Mouse (Mus musculus): ENCODE results near the gene Hps5. TPM values are rescaled to one million over a fixed set of nuclear protein-coding genes. Genes with fewer than 3 reads are reported as not detected.
"Not testable (repeated sequence)": the region's sequence is repeated elsewhere in the genome, so short reads cannot be mapped to it uniquely, and the experiment has no call there.

The Hps5 gene
- total RNA-seq (2021) = 10 to 100 TPM; 23.9 to 26.5 TPM
- long read RNA-seq, experiment 1, full-length matches to known transcripts = 6 of 17 reads
- long read RNA-seq, experiment 1, partial matches to known transcripts = 1 of 17 reads
- long read RNA-seq, experiment 1, other reads (novel, unspliced or antisense) = 10 of 17 reads
- long read RNA-seq, experiment 2, full-length matches to known transcripts = 11 of 39 reads
- long read RNA-seq, experiment 2, partial matches to known transcripts = 8 of 39 reads
- long read RNA-seq, experiment 2, other reads (novel, unspliced or antisense) = 20 of 39 reads

DNA sequence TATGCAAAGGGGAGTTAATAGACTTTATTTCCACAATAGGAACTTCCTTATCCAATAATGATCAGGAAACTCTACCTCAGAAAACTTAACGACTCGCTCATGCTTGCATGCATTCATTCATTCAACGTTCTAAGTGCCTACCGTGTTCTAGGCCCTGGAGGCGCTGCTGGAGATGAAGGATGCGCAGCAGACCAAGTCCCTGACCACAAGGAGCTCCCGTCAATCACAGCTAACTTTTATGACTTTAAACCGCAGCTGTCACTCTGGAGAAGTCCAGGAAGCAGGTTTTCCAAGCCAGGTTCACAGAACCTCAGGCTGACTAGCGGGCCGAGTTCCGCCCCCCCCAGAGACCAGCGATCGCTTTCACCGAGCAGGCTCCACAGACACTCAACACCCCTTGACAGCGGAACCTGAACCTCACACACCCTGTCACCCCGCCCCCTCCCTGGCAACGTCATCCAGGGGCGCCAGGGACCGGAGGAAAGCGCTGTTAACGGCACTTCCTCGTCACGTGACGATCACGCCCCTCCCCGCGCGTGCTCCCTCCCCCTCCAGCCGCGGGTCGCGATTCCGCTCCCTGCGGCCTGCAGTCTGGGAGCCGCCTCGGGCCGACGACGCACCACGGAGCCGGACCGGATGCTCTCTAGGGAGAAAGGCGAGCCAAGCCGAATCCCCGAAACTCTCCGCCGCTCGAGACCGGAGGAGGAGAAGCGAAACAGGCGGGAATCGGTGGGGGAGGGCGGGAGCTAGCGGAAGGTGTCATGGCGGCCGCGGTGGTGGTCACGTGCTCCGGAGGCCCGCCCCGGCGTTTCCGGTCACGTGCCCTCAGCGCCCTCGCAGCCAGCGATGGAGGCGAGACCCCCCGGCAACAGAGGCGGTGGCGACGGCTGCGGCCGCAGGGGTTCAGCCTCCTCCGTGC lies at the start of gene Hps5, which contains the start of gene Gtf2h1:
TSS of gene Hps5 (minus strand) at position 778 of the 919 bp plus-strand sequence.
TSS of gene Gtf2h1 (plus strand) at position 817 of the 919 bp plus-strand sequence.
- DNase-seq (ENCODE audit: low spot score in 2 of 2) = peak; percentile 98 to 99

DNA sequence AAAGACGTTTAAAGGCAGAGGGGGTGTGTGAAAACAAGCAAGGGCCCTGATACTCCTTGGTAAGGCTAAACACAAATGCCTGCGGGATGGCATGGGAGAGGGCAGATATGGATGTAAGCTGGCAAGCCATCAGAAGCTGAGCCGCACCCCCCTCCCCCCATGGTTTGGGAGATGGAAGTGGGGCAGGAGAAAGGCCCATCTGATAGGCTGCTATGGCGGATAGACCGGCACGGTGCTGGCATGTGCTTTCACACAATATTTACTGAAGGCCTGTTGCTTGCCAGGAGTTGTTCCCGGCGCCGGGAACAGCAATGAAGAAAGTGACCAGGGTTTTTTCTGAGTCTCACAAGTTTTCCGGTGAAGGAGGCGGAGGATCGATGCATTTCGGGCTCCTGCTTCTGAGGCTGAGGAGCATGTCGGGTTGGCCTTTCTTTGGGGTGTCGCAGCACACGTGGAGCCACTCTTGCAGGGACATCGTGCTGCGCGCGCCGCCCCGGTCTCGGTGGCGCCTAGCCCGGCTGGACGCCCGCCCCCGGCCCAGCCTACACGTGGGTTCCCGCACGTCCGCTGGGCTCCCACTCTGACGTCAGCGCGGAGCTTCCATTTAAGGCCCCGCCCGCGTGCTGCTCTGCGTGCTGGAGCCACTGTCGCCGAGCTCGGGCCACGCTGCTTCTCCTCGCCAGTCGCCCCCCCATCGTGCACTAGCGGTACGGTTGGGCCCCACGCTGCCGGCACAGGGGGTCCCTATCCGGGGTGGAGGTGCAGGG lies 49.5 kb upstream of the Hps5 start:
- DNase-seq (ENCODE audit: low spot score in 2 of 2) = peak; percentile 94 to 95

DNA sequence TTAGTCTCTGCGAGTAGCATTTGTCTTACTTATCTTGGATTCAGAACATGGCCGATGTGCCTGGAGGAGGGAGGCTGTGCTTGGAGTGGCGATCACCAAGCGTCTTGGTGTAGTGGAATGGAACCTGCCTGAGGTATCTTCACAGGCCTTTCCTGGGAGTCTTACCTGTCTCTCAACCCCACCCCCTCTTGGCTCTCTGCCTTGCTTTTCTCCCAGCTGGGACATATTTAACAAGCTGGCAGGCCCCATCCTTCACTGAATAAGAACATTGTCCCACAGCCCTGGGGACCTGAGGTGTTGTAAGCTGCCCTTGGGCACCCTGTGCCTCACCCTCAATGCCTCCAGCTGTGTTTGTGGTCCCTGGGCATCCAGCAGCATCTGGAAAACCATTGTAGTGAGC lies 47.7 kb upstream of the Hps5 start:
- no peak for DNase-seq (ENCODE audit: low spot score in 2 of 2)

DNA sequence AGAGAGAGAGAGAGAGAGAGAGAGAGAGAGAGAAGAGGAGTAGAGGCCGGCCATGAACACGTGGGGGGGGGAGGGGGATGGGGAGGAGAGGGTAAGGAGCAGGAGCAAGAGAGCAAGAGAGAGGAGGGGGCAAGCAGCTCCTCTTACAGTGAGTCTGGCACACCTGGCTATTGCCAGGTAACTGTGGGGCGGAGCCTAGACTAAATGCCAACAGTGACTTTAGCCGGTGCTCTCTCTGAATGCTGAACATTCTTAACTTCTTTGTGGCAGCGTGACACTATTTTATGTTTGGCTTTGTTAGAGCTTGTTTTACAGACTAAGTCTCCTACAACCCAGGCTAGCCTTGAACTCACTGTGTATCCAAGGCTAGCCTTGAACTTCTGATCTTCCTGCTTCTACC lies 46.4 kb upstream of the Hps5 start:
- DNase-seq (ENCODE audit: low spot score in 2 of 2) = no peak

DNA sequence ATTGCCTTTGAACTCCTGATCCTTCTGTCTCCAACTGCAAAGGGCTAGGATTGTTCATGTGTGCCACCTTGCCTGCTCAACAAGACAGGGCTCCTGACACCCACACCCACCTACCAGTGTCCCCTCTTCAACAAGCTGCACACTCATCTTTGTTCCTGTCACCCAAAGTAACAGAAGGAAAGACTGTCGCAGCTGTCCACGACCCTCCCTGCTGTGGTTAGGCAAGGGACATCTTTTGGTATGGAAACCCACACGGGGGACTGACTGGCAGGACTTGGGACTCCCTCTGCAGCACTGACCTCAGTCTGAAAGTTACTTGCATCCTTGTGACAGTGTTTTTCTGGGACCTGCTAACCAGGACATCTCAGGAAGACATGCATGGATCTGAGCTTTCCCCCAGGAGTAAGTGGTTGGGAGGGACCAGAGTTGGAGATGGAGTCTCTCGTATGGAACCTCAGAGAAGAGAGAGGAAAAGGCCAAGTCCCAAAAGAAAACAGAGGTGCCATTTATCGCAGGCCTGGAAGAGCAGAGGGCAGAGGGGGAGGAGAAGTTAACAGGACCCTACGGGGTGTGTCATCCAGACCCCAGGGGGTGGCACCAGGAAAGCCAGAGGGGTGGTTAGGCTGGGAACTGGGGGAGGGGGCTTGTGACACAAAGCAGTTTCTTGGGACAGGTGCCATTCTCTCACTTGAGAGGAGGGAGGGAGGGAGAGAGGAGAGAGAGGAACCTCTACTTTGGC lies 45.1 kb upstream of the Hps5 start, which contains the start of gene Ldha:
TSS of gene Ldha (plus strand) at position 689 of the 739 bp plus-strand sequence.
- DNase-seq (ENCODE audit: low spot score in 2 of 2) = no peak

DNA sequence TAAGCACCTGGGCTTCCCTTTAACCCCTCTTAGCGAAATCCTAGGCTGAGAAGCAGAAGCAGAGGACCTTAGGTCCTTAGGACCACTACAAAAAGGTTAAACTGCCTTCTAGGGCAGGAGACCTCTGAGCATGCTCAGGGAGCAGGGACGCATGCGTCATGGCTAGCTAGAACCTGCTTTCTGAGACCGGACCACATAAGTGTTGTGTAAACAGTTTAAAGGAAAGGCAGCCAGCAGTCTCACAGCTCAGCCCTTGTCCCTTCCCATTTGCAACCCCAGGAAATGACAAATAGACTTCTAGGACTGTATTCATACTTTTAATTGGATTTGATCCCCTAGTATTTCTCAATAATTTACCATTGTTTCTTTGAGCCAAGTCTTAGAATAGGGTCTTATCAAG lies 44.5 kb upstream of the Hps5 start:
- DNase-seq (ENCODE audit: low spot score in 2 of 2) = no peak

DNA sequence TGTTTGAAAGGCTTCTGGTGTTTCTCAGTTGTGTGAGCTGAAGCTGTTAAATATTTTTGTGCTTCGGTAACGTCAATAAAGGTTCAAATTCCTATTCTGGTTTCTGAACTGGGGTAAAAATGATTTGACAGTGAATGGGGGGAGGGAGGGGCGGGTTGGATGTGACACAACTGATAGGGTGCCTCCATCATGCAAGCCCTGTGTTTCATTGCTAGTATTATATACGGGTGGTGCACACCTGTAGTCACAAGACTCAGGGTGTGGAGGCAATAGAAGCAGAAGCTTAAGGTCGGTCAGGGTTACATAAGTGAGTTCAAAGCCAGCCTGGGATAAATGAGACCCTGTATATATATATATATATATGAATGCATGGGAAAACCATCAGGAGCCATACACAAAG lies 44.0 kb upstream of the Hps5 start:
- no peak for DNase-seq (ENCODE audit: low spot score in 2 of 2)

DNA sequence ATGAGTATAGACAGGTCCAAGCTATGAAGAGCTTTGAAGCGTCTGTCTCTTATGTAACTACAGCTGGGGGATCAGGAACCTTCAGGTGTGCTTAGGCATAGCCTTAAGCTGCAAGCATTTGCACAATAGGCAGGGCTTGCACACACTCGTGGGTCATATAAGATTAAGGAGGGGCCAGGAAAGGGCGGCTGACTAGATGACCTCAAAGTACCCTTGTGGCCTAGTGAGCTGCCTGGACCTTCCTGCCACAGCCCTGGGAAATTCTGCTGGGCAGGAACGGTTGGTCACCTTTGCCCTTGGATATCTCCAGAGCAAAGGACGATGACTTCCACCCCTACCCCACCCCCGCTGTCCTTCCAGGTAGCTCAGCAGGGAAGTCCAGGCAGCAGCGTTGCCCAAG lies 43.6 kb upstream of the Hps5 start:
- DNase-seq (ENCODE audit: low spot score in 2 of 2) = no peak

DNA sequence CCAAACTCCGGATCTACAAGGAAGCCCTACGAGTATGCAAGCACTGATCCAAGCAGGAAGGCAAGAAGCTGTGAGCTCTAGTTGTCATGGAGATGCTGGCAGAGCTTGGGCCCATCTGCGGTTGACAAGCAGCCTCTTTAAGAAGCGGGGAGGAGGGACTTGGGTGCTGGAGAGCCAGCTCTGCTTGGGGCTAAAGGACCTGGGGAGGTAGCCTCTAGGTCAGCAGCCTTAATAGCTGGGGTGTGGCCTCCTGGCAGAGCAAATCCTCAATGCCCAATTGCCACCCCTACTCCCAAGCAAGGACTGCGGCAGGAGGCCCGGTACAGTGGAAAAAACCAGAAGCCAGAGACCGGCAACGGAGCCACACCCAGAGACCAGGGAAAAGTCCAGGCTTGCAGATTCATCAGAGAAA lies 43.0 kb upstream of the Hps5 start:
- DNase-seq (ENCODE audit: low spot score in 2 of 2) = peak; percentile 18 to 43

DNA sequence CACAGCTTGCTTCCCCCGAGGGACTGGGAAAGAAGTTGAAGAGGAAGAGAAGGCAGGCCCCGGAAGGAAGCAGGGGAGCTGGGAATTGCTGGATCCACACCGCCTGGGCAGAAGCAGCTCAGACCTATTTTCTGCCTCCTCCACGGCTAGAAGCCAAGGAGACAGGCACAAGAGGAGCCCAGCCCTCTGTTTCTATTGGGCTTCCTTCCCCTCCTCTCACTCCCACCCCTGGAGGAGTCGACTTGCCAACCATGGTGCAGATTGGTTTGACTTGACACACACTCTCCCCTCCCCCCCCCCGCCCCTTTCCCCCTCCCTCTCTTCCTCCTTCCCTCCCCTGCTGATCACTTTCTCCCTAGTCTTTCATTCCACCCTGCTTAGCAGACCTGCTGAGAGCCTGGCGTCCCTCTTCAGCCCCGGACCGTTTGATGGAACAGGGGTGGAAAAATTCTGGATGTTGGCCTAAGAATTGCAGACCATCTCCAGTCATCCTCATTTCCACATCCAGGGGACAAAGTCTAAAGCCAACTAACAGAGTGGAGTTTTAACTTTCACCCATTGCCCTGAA lies 42.3 kb upstream of the Hps5 start:
- DNase-seq (ENCODE audit: low spot score in 2 of 2) = no peak

DNA sequence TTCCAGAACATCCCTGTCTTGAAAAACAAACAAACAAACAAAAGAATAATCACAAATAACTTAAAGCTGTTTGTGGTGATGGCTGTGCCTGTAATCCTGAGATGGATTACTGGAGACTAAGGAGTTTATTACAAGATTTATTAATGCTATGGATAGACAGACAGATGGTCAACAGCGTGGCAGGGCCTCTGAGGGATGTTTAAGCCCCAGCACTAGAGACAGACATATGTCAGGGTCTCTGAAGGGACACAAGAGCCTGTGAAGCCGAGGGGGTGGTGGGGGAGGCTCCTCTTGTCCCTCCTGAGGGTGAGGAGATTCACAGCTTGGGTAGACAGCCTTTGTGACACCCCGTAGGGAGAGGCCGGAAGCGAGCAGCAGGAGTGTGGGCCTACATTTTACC lies 41.2 kb upstream of the Hps5 start:
- DNase-seq (ENCODE audit: low spot score in 2 of 2) = no peak

DNA sequence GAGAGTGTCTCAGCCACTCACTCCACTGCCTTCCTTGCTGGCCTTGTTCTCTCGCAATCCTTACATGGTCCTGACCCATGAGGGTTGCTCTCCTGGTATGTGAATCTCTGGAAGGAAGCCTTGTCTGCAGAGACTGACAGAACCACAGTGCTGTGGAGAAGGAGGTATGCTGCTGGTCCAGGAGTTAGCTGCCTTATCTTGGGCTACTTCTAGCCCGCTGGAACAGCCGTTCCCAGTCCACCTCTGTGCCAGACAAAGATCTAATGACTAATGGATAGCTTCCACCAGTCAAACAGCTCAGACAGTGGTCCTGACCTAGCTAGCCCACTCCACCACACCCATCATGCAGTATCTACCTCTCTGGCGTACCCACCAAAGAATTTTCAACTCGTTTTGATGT lies 40.5 kb upstream of the Hps5 start:
- no peak for DNase-seq (ENCODE audit: low spot score in 2 of 2)

DNA sequence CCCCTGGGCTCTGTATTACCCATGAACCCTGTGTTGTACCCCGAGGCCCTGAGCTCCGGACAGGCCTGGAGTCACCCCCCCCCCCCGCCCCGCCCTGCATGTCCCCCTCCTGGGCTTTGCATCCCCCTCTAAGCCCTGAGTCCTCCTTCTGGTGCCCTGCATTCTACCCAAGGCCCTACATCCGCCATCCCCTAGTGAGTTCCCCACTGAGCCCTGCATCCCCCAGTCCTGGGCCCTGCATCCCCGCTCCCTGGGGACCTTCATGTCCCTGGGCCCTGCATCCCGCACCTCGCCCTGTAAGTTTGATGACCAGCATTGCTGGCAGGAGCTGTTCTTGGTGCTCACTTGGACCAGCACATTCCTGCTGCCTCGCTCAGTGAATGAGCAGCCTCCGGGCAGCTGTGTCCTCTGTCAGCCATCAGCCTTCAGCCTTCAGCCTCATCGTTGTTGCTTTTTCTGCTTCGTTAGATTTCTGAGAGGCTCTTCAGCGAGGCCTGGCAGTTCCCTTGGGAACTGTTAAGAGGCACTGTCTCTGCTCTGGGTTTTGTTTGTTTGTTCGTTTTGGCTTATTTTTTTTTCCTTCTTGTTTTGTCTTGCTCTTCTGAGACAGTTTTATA lies 39.2 kb upstream of the Hps5 start:
- DNase-seq (ENCODE audit: low spot score in 2 of 2) = no peak

DNA sequence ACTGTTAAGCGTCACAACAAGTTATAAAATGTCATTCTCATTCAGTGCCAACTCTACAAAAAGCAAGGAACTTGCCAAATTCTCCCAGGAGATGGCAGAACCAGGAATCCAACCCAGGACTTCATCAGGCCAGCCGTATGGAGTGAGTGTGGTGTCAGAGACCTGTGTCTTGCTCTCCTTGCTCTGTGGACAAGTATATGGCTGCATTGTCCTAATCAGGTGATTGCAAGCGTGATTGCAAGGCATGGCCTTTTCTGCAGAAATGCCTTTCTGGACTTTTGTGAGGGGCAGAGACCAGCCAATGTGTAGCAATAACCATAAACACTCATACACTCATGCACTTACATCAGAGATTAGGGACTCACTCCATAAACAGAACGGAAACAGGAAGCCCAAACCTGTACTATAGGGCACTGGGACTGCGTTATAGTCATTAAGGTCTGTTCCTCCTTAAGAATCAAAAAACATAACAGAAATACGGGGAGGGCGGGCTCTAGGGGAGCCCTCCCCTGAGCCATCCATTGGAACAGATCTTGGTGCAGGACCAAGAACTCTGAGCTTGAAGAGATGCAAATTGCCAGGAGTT lies 37.9 kb upstream of the Hps5 start:
- no peak for DNase-seq (ENCODE audit: low spot score in 2 of 2)

DNA sequence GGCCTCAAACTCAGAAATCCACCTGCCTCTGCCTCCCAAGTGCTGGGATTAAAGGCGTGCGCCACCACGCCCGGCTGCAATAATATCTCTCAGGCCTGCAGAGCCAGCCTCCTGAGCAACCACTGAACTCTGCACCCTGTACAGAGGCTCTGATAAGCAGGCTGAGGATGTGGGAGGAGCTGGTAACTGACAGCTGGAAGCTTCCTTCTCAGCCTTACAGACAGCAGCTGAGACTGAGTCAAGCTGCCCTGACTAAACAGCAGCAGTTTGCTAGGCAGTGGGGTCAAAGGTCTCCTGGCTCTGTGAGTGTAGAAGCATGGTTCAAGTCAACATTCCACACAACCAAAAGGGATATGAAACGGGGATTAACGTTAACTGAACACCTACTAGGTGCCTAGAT lies 37.4 kb upstream of the Hps5 start:
- DNase-seq (ENCODE audit: low spot score in 2 of 2) = no peak

DNA sequence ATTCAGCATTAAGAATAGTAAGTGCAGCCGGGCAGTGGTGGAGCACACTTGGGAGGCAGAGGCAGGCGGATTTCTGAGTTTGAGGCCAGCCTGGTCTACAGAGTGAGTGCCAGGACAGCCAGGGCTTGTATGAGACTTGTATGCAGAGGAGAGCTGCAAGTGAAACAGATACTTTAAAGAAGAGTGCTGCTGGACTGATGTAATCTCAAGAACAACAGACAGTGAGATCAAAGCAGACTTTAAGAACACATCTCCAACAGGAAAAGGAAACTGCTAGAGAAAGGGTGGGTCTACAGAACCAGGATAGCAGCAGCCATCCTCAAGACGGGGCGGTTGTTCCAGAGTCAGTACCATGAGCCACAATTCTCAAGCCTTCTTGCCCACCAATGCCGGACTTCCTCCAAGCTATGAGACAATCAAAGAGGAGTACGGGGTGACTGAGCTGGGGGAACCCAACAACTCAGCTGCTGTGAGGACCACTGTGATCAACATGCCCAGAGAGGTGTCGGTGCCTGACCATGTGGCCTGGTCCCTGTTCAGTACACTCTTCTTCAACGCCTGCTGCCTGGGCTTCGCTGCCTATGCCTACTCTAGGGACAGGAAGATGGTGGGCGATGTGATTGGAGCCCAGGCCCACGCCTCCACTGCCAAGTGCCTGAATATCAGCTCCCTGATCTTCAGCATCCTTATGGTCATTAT lies 36.4 kb upstream of the Hps5 start:
- DNase-seq (ENCODE audit: low spot score in 2 of 2) = not testable (repeated sequence)

DNA sequence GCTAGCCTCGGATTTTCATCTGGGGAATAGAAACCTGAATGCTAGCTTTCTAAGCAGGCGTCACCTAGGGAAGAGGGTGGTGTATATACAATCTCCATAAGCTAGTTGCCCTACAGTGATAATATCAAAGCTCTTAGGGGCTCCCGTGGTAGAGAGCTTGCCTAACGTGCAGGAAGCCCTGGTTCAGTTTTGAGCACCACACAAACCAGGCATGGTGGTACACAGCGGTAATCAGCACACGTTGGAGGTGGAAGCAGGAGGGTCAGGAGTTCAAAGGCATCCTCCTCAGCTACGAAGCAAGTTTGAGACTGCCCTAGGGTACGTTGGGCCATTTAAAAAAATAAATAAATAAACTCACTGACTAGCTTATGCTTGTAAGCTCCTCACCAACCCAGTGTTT lies 35.8 kb upstream of the Hps5 start:
- DNase-seq (ENCODE audit: low spot score in 2 of 2) = no peak

DNA sequence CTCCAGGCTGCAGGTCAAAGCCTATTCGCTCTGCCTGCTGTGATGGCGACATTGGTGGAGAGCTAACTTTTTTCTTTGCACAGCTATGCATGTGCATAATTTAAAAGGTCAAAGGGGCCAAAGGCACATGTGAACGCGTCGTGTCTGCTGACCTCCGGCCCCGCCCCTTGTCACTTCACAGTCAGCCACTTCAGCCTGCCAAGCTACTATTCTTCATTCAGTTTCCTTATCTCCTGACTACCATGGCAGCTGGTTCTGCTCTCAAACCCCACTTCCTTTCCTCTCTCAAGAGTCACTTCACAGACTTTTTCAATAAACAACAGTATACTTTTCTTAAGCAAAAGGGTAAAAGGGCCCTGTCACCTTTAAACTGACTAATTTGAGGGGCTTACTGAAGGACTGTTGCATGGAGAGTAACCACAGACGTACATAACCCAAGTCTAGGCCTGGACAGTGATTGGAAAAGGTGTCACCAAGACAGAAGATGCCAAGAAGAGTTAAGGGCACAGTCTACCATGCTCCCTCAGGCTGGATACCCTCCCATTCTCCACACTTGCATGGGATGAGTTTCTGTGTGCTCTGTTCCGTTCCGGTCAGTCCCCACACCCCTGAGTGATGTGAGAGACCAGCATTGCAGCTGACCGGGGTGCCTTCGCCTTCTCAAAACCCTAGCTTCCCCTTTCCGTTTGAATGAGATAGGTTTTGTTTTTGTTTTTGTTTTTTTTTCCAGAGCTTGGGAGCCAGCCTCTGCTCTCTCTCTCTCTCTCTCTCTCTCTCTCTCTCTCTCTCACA lies 35.1 kb upstream of the Hps5 start:
- DNase-seq (ENCODE audit: low spot score in 2 of 2) = no peak
